10 mouse cellular contexts compared by ENCODE assay signal in genomic region chr9:63146856-63147274, GRCm38 (mm10). TPM values are rescaled to one million over a fixed set of nuclear protein-coding genes. Genes with fewer than 3 reads are reported as not detected.
DNase-seq lines count a peak whose midpoint lies in the region; ATAC-seq and TF ChIP-seq lines count a peak whose summit lies in the region.
"Had no signal": no experiment of that assay in that cellular context is flagged by ENCODE, and none has a peak within 500 bp of the region (broad histone marks: within the 10 kb centered on the region; RNA-seq: fewer than 3 reads in every experiment).

No protein-coding gene starts in this region.

- no peak for DNase-seq in heart, adult 2 months
- DNase-seq in layer of hippocampus, postnatal 36 days, result no peak
- DNase-seq in gastrocnemius, adult 18-20 months (ENCODE audit: low spot score), result no peak
- DNase-seq in layer of hippocampus, postnatal 14 days (ENCODE audit: low spot score in 2 of 2), result no peak
- DNase-seq: kidney, postnatal 36 days had no signal

- no peak for TF ChIP-seq EP300 in heart, adult 2 months (IDR thresholded peaks at IDR 0.05; ENCODE audit: insufficient read depth, low read depth, low read length)

- ATAC-seq in heart, embryonic 13.5 days (ENCODE audit: extremely low read depth, insufficient number of reproducible peaks, low FRiP score, low TSS enrichment), result no peak
- ATAC-seq in hindbrain, embryonic 13.5 days (ENCODE audit: low FRiP score), result 0 out of 2 replicates have a peak, but pooled peaks have one; percentile 29
- ATAC-seq in midbrain, embryonic 13.5 days, result no peak

- no peak overlapping the region for H3K27ac ChIP-seq in heart, embryonic 13.5 days (replicated peaks)
- no peak overlapping the region for H3K27ac ChIP-seq in heart, adult 2 months
- H3K27ac ChIP-seq in brown adipose tissue, adult 24 weeks (replicated peaks; ENCODE audit: low read depth, low read length), result no peak overlapping the region
- H3K27ac ChIP-seq in hindbrain, embryonic 13.5 days, result peak overlapping the region; percentile 92
- H3K27ac ChIP-seq in midbrain, embryonic 13.5 days, result no peak overlapping the region

- H3K9me3 ChIP-seq in heart, embryonic 13.5 days, result no peaks in the 10 kb centered on the region
- H3K9me3 ChIP-seq in hindbrain, embryonic 13.5 days, result no peaks in the 10 kb centered on the region
- H3K9me3 ChIP-seq in midbrain, embryonic 13.5 days, result no peaks in the 10 kb centered on the region

- under 1% methylated on average over 20 of the region's 20 CpGs for WGBS in heart, embryonic 13.5 days
- WGBS in heart, adult 2 months, result 1% methylated on average over 20 of the region's 20 CpGs
- under 1% methylated on average over 20 of the region's 20 CpGs for WGBS in hindbrain, embryonic 13.5 days
- WGBS in midbrain, embryonic 13.5 days, result under 1% methylated on average over 20 of the region's 20 CpGs

- TF ChIP-seq POLR2A in heart, adult 2 months (IDR thresholded peaks at IDR 0.05; ENCODE audit: insufficient read depth, low read depth, low read length), result no peak

- H3K4me1 ChIP-seq in heart, embryonic 13.5 days, result peaks cover 77% of the 10 kb centered on the region
- H3K4me1 ChIP-seq in heart, adult 2 months (ENCODE audit: control insufficient read depth, insufficient read depth, low read length), result no peaks in the 10 kb centered on the region
- H3K4me1 ChIP-seq in brown adipose tissue, adult 24 weeks (ENCODE audit: control insufficient read depth, insufficient read depth, insufficient read length, low read length), result peaks cover 22% of the 10 kb centered on the region
- peaks cover 92% of the 10 kb centered on the region for H3K4me1 ChIP-seq in hindbrain, embryonic 13.5 days (replicated peaks)
- H3K4me1 ChIP-seq in midbrain, embryonic 13.5 days (replicated peaks), result peaks cover 85% of the 10 kb centered on the region

- H3K79me2 ChIP-seq in heart, adult 2 months (replicated peaks; ENCODE audit: control insufficient read depth, insufficient read depth, low read length), result no peaks in the 10 kb centered on the region

- H3K9ac ChIP-seq in heart, embryonic 13.5 days, result no peak overlapping the region
- no peak overlapping the region for H3K9ac ChIP-seq in heart, adult 2 months (ENCODE audit: low read depth, low read length)
- H3K9ac ChIP-seq in hindbrain, embryonic 13.5 days, result peak overlapping the region; percentile 85
- H3K9ac ChIP-seq in midbrain, embryonic 13.5 days (replicated peaks), result no peak overlapping the region

- intact Hi-C loops in heart, adult 2 months (cut with DNase I), result no loop called here

- H3K4me2 ChIP-seq in heart, embryonic 13.5 days, result peak overlapping the region; percentile 65
- peak overlapping the region; percentile 67 for H3K4me2 ChIP-seq in hindbrain, embryonic 13.5 days
- H3K4me2 ChIP-seq in midbrain, embryonic 13.5 days (replicated peaks), result peak overlapping the region; percentile 41

- H3K36me3 ChIP-seq in heart, embryonic 13.5 days, result no peaks in the 10 kb centered on the region
- no peaks in the 10 kb centered on the region for H3K36me3 ChIP-seq in heart, adult 2 months (ENCODE audit: control insufficient read depth, insufficient read depth, low read length)
- H3K36me3 ChIP-seq in hindbrain, embryonic 13.5 days, result no peaks in the 10 kb centered on the region
- H3K36me3 ChIP-seq in midbrain, embryonic 13.5 days, result no peaks in the 10 kb centered on the region
- H3K36me3 ChIP-seq: G1E had no signal

- peak overlapping the region; percentile 48 for H3K4me3 ChIP-seq in heart, embryonic 13.5 days
- H3K4me3 ChIP-seq in heart, adult 2 months, result no peak overlapping the region
- H3K4me3 ChIP-seq in brown adipose tissue, adult 24 weeks (ENCODE audit: insufficient read depth, low read depth, low read length), result peak overlapping the region; percentile 31
- H3K4me3 ChIP-seq in hindbrain, embryonic 13.5 days, result peak overlapping the region; percentile 51
- peak overlapping the region; percentile 43 for H3K4me3 ChIP-seq in midbrain, embryonic 13.5 days (replicated peaks)

- TF ChIP-seq CTCF in heart, adult 2 months (IDR thresholded peaks at IDR 0.05), result no peak

- peaks cover 100% of the 10 kb centered on the region for H3K27me3 ChIP-seq in heart, embryonic 13.5 days (replicated peaks)
- H3K27me3 ChIP-seq in heart, adult 2 months (ENCODE audit: control insufficient read depth, insufficient read depth, low read length), result peaks cover 52% of the 10 kb centered on the region
- peaks cover 100% of the 10 kb centered on the region for H3K27me3 ChIP-seq in hindbrain, embryonic 13.5 days
- H3K27me3 ChIP-seq in midbrain, embryonic 13.5 days, result peaks cover 100% of the 10 kb centered on the region

RNA-seq across cellular contexts. Expression of gene Skor1, which starts 1.9 kb away (rescaled TPM):
- polyA plus RNA-seq in heart, embryonic 13.5 days (2015; fragmentation: Nextera tagmentation; extraction: Ambion mirVana), result not detected in 2 replicates
- under 1 TPM; 0.07 to 0.10 TPM for total RNA-seq in heart, adult 2 months (2021)
- 0.04 TPM in 1 of 2 replicates, not detected in the other for polyA plus RNA-seq in heart, adult 2 months (2012; rRNA removed)
- polyA plus RNA-seq in brown adipose tissue, adult 24 weeks (2012; ENCODE audit: insufficient read depth, insufficient read length, missing spikeins), result not detected in 2 replicates
- polyA plus RNA-seq in hindbrain, embryonic 13.5 days (2015; fragmentation: Nextera tagmentation; extraction: Ambion mirVana), result 18.5 and 25.5 TPM in 2 replicates
- polyA plus RNA-seq in midbrain, embryonic 13.5 days (2015; fragmentation: Nextera tagmentation; extraction: Ambion mirVana), result 1.7 and 2.0 TPM in 2 replicates
- under 1 TPM; 0.10 to 0.15 TPM for total RNA-seq in layer of hippocampus, postnatal 36 days (2021)
- total RNA-seq in gastrocnemius, adult 18-20 months (2021), result under 1 TPM; 0.05 to 0.11 TPM
- total RNA-seq in layer of hippocampus, postnatal 14 days (2021), result under 1 TPM; 0.09 to 0.57 TPM
- polyA plus RNA-seq: G1E had no signal
